Mouse (Mus musculus) right cerebral cortex, postnatal 14 days (tissue): ENCODE data around the gene Atp6v1g1.

Experiments
- DNase-seq: peaks from one replicate; pipeline ENCODE4 v3.0.0; 2022

The Atp6v1g1 gene

GRCm38 (mm10) chr4:63585216-63585615 lies 40.6 kb downstream of the Atp6v1g1 start:
- no peak for DNase-seq

- DNase-seq = no peak
Measured at GRCm38 (mm10) chr4:63586240-63586639, 41.7 kb downstream of the Atp6v1g1 start.

DNA sequence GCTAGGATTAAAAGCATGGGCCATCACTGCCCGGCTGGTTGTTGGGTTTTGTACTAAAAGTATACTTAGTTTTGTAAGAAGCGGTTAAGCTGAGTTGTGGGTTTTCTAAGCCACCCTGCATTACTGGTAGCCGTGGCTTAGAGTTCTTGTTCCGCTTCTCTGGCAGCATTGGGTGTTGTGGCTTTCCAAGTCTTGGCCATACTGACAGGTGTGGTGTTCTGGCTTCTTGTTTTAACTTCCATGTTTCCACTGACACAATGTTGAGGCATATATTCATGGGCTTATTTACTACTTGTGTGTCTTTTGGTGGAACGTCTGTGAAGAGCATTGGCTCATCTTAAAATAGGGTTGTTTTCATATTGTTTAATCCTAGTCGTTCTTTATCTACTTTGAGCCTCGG lies 45.4 kb downstream of the Atp6v1g1 start:
- DNase-seq = no peak

DNA sequence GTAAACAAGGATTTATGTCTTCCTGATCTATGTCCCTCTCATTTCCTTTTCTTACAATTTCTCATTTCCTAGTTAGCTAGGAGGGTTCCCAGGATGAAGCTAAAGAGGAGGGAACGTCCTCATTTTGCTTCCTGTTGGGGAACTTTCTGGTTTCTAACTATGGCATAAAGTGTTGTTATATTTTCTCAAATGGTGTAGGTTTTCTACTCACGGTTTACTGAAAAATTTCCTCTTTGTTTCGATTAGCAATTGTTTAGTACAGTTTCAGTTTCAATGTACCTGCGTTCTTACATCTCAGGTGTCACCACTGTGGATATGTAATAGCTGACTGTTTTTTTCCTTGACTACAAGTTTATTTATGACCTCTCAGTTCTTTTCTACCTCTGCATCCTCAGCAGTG lies 46.0 kb downstream of the Atp6v1g1 start:
- no peak for DNase-seq

GRCm38 (mm10) chr4:63594459-63595110 lies 50.0 kb downstream of the Atp6v1g1 start:
- DNase-seq = no peak

GRCm38 (mm10) chr4:63595259-63595658 lies 50.7 kb downstream of the Atp6v1g1 start:
- no peak for DNase-seq

DNA sequence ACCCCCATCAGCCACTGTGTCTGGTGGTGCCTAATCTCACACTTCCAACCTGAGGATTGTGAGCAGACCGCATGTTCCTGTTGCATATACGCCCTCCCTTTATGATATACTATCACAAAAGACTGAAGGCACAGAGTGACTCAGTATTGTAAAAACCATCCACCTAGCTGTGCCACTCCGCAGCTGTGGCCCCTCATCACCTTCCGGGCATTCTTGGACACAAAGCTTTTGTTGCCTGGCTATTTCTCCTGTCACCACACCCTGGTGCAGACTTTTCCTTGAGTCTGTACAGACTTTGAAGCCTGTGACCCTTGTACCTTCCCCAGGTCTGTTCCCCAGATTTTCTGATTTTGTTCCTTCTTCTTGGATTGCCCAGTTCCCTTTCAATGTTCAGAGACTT lies 51.4 kb downstream of the Atp6v1g1 start:
- no peak for DNase-seq
